Mouse (Mus musculus): ENCODE measurements around the gene Rad51ap1. TPM values are rescaled to one million over a fixed set of nuclear protein-coding genes. Genes with fewer than 3 reads are reported as not detected.

Gene Rad51ap1
- total RNA-seq (2021): 1 to 10 TPM; 2.5 to 3.1 TPM

DNA sequence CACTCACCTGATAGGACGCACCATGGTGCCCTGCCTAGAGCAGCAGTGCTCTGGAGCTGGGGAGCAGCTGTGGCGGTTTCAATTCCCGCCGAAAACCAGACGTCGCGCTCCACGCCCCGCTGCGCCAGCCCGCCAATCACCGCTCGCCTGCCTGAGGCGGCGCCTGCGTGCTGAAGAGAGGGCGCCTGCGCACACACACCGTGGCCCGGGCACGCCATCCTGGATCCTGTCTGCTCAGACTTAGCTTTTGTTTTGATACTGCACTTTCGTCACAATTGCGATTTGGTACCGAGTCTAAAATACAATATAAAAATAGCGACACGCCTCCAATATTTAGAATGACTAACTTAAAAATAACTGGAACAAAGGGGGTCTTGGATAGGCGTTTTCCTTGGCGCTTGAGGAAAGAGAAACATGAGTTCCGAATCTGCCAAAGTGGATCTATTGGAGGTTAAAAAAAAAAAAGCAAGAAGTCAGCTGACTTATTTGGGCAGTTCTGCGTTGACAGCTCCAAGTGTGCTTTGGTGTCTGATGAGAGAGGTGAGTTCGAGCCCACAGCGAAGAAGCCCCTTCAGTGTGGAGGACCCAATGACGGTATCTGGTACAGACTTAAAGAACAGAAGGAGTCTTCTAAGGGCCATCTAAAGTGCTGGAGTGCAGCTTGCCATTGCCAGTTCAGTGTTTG is at the start of gene Rad51ap1, which contains the start of gene D6Wsu163e:
Rad51ap1 (minus strand) TSS at position 101 of the 685 bp plus-strand sequence.
D6Wsu163e (plus strand) TSS at position 476 of the 685 bp plus-strand sequence.
- intact Hi-C loops (cut with DNase I): loop anchor here (1.0 to 10.0 kb wide), 3 partner anchors 90 to 435 kb away; partner anchors contain the start of gene Ndufa9
- peak; percentile 96 to 97 for DNase-seq (ENCODE audit: low spot score in 2 of 2)

DNA sequence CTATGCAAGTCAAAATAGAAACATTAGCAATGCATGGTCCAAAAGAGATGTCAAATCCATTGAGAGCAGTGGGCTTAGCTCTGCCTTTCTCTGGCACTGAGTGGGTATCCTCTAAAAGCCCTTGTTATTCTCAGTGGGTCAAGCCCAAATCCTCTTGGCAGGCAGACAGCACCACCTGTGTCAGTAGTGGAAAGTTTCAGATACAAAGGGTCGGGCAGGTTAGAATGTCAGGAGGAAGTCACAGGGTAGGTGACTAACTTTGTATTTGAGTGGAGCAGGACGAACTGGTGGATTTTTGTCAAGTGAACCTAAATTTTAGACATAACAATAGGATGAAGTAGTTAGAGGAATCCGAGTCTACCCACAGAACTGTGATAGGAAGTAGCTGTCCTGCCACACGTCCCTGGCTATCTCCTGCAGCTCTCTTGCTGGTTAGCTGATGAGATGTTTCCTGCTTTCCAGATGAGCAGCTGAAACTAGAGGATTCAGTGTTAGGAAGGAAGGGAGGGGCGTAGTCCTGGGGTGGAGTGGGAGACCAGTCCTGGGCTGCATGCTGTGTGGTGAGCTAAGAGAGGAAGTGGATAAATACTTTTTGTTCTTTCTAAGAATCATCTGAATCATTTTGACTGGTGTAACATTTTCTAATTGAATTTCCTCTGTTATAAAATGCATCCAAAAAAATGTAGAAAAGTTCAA is 42.3 kb upstream of the Rad51ap1 start:
- intact Hi-C loops (cut with DNase I): no loop called here
- no peak for DNase-seq (ENCODE audit: low spot score in 2 of 2)

DNA sequence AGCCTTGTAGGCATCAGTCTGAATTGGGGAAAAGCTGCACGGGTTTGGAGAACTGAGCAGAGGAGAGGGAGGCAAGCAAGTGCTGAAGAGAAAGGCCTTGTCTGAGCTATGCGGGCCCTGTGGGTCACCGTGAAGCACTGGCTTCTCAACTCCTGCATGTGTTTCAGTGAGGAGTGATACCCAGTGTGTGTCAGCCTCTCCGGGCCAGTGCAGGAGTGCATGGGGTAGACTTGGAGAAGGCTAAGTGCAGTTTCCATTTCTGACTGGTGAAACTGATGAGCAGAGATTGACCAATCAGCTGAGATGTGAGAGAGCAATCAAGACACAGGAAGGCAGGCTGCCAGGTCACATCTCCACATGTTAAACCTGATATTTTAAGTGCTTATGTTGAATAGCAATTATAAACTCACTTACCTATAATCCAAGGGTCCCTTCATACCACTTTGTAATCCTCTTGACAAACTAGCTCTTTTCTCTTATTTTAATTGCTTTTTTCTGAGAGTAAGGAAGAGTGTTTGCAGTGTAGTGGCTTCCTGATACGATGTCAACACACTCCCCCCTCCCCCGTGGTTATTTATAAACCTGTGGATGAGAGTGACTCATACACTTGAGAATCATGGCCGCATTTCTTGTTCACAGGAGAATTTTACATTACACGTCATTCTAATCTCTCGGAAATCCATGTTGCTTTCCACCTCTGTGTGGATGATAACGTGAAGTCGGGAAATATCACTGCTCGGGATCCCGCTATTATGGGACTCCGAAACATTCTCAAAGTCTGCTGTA is 27.0 kb upstream of the Rad51ap1 start:
- peak in 1 of 2 experiments; percentile 65 for DNase-seq (ENCODE audit: low spot score in 2 of 2)
- intact Hi-C loops (cut with DNase I): no loop called here

DNA sequence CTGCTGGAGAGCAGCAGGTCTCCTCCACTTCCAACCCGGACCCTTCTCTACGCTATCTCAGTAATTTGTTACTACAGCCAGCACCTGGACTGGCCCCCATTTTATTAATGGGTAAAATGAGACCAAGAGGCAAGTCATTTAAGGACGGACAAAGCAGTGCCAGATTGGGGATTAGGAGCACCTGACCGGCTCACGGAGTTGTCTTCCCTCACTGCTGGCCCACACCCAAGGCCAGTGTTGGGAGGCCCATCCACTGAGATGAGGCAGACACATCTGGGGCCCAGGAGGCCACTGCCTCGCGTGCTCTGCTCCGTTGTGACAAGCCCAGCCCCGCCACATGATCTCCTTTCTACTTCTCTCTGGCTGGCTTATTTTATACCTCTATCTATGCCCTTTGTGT is 24.0 kb upstream of the Rad51ap1 start:
- DNase-seq (ENCODE audit: low spot score in 2 of 2): no peak
- intact Hi-C loops (cut with DNase I): no loop called here

DNA sequence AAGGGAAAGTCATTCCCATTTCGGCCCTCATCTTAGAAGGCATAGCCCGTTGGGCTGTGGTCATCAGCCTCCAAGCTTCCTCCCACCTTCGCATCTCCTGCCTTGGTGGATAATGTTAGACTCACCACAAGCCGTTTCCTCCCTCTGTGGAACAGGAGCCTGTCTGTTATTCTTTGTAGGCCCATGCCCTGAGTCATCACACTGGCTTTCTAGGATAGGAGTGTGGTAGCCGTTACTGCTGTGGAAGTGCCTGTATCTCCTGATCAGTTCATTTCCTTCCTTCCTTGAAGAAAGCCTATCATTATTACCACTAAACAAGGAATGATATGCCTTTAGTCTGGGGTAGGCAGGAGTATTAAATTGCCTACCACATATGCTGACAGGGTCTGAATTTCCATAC is 23.3 kb upstream of the Rad51ap1 start:
- intact Hi-C loops (cut with DNase I): no loop called here

DNA sequence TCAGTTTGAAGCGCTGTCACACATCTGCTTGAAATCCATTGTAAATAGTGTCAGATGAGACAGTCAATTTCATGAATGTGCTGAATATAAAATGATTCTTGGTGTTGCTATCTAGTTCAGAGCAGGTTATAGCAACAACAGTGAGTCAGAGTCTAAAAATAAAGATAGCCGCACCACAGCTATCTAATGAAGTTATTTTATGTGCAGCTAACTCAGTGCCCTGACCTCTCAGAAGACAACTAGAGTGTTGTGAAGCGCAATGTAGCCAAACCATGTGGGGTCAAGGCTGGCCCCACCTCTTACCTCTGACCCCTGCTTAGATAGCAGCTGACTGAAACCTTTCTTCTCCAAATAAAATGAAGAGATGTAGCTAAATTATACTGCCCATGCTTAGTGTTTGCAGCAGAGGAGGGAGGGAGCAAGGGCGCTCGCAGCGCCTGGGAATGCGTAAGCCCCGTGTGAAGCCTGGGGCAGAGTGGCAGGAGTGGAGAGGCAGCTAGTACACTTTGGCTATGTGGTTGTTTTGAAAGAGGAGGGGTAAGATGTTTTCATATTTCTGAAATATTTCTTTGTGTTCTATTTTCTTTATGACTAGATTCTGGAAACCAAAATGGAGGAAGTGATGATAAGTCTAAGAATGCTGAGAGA is 22.1 kb upstream of the Rad51ap1 start:
- DNase-seq (ENCODE audit: low spot score in 2 of 2): no peak
- intact Hi-C loops (cut with DNase I): no loop called here

More for the DNA sequence above, 23.3 kb upstream of the Rad51ap1 start:
- no peak for DNase-seq (ENCODE audit: low spot score in 2 of 2)

DNA sequence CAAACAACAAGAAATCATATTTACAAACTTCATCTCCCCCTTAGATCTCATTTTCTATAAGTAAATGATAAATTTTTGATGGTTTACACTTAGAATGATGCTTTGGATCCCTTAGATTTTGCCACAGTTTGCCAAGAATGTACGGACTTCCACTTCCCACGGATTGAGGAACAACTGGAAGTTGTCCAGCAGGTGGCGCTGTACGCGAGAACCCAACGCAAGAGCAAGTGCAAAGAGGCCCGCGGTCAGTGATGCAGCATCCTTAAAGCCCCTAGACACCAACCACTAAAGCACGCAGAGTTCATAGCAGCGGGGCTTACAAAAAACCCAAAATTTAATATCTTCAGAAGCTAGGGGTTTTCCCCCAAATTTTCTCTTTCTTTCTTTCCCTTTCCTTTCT is 16.3 kb upstream of the Rad51ap1 start:
- intact Hi-C loops (cut with DNase I): loop anchor here (2.0 to 10.0 kb wide), 2 partner anchors 129 to 409 kb away; no protein-coding TSS in a partner anchor
- DNase-seq (ENCODE audit: low spot score in 2 of 2): peak; percentile 78 to 79

DNA sequence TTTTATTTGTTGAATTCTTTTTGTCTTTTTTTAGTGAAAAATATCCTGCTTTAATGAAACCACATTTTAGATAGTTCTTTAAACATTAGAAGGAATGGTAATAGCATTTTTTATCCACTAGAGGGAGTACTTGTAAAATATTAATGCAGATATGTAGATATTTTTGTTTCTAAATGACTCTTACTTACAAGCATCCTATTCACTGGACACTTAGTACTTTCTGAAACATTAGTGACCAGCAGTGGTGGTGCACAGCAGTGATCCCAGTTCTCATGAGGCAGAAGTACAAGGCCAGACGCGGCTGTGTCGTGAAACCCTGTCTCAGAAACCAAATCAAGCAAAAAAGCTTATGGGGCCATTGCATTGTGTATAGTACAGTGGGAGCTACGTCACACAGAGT is 8.9 kb upstream of the Rad51ap1 start:
- DNase-seq (ENCODE audit: low spot score in 2 of 2): no peak
- intact Hi-C loops (cut with DNase I): no loop called here

DNA sequence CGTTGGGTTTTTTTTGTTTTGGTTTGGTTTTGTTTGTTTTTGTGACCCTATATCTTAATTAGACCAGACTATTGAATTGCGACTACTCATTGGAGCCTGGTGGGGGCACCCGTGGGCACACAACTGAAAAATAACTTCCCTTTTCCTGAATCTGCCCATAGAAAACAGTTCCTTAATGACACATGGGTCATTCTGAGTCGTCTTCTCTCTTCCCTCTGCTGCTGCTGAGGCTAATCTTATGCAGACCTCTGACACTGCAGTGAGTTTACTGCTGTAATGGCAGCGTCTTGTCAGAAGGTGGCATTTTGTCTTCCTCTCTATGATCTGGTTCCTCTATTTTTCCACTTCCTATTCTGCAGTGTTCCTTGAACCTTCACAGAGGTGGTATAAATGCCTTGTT is 1.1 kb upstream of the Rad51ap1 start:
- intact Hi-C loops (cut with DNase I): no loop called here
- DNase-seq (ENCODE audit: low spot score in 2 of 2): peak in 1 of 2 experiments; percentile 12

DNA sequence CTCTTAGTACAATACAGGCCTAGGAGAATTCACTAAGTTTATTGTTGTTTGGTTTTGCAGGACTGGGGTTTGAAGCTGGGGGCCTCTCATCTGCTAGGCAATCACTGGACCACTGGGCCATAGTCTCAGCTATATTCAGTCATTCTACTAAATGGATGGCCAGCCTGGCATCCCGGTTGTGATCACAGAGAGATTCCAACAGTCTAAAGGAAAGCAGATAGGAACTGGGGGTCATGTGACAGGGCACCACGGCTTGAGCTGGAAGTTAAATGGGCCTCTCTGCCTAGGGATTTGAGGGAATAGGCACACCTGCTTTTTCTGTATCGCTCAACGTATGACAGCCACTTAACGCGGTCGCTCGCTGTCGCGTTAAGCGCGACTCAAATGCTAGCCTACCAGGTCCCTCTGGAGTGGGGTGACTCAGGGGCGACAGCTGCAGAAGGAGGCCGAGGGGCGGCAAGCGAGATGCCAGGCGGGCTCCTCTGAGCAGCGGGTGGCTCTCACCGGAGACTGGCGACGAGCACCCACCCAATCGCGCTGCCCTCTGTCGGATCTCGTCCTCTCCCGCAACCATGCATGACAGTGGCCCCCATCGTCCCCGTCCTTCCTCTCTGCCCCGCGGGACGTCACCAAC is 417 bp downstream of the Rad51ap1 start:
- intact Hi-C loops (cut with DNase I): loop anchor here (1.0 to 10.0 kb wide), 3 partner anchors 90 to 434 kb away; partner anchors contain the start of gene Ndufa9
- no peak for DNase-seq (ENCODE audit: low spot score in 2 of 2)

DNA sequence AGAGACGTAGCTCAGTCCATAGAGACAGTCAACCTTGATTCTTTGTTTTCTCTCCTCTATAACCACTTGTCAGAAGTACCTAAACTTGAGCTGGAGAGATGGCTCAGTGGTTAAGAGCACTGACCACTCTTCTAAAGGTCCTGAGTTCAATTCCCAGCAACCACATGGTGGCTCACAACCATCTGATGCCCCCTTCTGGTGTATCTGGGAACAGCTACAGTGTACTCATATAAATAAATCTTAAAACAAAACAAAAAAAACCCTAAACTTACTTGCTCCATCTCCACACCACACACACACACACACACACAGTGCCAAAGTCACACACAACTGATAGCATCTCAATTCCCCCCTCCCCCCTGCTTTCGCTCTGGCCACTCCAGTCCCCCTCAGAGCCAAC is 1.3 kb downstream of the Rad51ap1 start:
- DNase-seq (ENCODE audit: low spot score in 2 of 2): no peak
- intact Hi-C loops (cut with DNase I): loop anchor here (5.0 to 10.0 kb wide), 2 partner anchors 146 to 433 kb away; no protein-coding TSS in a partner anchor

DNA sequence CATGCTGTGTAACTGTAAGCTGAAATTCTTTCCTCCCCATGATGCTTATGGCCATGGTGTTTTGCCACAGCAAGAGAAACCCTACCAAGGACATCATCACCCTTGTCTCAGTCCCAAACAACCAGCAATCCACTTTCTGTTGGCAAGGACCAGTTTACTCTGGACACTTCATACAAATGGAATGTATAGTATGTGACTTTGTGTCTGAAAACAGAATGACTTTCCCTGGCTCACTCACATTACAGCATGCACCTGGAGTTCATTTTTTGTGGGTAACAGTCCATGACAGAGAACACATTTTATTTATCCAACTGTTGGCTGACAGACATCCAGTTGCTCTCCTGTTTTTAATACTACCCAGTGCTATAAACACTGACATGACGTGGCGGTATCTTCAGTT is 6.5 kb downstream of the Rad51ap1 start:
- intact Hi-C loops (cut with DNase I): loop anchor here (10.0 kb wide), 1 partner anchor 428 kb away; no protein-coding TSS in a partner anchor
- no peak for DNase-seq (ENCODE audit: low spot score in 2 of 2)

DNA sequence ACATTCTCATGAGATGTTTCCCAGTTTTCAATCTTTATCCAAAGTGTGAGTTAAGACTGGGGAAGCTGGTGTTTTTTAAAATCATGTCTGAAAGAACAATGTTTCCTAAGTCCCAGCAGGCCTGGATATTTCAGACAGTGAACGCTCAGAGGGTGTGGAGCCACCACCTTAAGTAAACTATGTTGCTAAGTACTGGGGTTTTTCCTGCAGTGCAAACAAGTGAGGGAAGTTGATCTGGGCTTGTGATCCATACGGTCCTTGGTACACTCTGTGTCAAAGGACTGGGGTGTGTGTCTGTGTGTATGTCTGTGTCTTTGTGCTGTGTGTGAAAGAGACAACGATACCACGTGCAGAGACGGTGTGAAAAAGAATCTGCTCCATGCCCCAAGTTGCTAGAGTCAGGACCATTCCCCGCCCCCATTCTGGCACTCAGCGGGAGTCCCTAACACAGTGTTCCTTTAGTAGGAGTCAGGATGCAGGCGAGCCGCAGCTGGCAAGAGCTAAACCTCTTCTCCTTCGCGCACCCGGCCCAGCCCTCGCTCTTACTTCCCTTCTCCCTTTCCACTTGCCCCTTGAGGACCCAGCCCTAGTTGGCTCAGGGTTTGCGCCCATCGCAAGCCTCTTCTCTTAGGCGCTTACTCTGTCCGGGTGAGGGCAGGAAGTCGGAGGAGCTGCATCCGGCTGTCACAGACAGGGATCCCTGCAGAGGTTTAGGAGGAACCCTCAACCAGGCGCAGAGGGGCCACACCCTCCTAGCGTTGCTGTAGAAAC is 18.1 kb downstream of the Rad51ap1 start, which contains the start of gene Dyrk4:
Dyrk4 (minus strand) TSS at position 729 of the 771 bp plus-strand sequence.
- intact Hi-C loops (cut with DNase I): no loop called here
- DNase-seq (ENCODE audit: low spot score in 2 of 2): peak; percentile 13 to 24

DNA sequence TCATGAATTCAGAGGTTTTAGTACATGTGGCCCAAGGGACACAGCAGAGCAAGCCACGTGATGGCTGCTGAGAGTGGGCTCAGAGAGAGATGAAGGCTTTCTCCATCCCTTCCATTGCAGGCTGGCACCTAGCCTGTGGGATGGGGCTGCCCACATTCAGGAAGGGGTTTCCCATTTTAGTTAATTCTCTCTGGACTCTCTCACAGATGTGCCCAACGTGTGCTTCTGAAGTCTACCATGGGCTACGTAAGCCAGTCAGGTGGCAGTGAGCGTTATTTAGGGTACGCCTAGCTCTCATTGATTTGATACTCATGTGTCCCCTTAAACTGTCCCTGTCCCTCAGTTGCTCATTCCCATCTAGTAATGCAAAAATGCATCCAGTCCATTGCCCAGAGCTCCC is 24.5 kb downstream of the Rad51ap1 start:
- intact Hi-C loops (cut with DNase I): no loop called here

DNA sequence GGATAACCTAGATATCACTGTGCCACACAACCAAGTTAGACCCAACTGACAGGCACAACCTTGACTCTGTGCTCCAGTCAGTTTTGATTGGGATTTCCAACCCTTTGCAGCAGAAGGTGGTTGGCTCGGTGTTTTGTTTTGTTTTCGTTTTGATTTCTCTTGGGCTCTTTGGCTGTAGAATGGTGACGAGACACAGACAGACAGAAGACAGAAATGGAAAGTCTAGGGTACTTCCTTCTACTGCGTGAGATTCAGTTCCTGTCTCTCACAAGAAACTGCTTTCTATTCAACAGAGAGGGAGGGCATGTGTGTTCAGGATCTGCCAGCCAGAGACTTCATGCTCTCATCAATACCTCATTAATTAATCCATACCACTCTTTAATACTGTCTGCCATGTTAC is 28.7 kb downstream of the Rad51ap1 start:
- peak in 1 of 2 experiments; percentile 3 for DNase-seq (ENCODE audit: low spot score in 2 of 2)
- intact Hi-C loops (cut with DNase I): no loop called here

More for the DNA sequence above, 24.5 kb downstream of the Rad51ap1 start:
- no peak for DNase-seq (ENCODE audit: low spot score in 2 of 2)

DNA sequence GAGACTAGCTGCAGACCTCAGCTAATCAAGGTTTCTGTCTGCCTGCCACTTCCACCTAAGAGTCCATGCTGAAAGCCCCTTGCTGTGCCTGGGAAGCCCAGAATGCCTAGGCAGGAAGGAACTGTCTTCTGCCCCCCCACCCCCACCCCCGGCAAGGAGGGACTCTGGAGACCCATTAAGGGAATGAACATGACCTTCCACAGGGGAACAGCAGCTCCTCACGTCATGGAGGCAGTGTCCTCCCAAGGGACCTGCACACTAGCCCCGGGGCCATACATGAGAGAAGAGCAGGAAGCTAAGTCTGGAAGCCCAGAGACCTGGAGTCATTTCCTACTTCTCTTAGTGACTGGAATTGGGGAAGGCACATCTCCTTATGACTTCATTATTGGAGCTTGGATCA is 31.5 kb downstream of the Rad51ap1 start:
- intact Hi-C loops (cut with DNase I): no loop called here
- no peak for DNase-seq (ENCODE audit: low spot score in 2 of 2)

DNA sequence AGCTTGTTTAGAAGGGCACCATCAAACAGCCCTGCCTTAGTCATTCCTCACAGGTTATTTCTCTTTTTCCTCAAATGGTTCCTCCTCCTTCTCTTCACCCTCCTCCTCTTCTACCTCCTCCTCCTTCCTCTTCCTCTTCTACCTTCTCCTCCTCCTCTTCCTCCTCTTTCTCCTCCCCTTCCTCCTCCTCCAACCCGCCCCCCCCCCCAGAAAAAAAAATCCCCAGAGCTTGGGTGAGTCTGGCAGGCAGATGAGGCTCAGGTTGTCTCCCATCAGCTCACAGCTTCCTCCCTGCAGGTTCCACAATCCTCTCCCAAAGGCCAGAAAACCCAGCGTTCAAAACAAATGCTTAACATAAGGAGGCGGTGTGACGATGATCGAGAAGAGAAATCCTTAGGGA is 32.0 kb downstream of the Rad51ap1 start:
- intact Hi-C loops (cut with DNase I): no loop called here
- DNase-seq (ENCODE audit: low spot score in 2 of 2): no peak

DNA sequence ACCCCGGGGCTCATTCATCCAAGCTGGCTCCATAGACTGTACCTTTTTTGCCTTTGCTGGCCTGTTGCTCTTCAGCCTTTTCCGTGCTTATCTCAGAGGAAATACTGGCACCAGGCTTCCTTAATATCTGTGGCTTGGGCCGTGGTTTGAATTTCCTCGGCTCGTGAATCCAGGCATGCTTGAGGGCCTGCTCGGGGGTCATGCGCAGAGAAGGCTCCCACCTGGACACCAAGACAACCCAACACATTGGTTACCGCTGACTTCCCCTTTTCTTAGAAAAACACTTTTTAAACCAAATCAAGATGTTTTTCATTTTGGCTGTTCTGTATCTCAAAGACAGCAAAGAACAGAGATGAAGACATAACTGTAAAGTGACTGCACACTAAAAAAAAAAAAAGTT is 62.3 kb downstream of the Rad51ap1 start:
- no peak for DNase-seq (ENCODE audit: low spot score in 2 of 2)
- intact Hi-C loops (cut with DNase I): no loop called here
